Mouse (Mus musculus) ES-Bruce4 (cell line): ENCODE results near the gene Ccdc162.
"Not testable (repeated sequence)": the region's sequence is repeated elsewhere in the genome, so short reads cannot be mapped to it uniquely, and the experiment has no call there.

Experiments
- CTCF ChIP-seq: IDR thresholded peaks from one replicate; pipeline ENCODE4 v1.8.1; 2011; ENCODE audit warnings: low read depth, low read length
- EP300 ChIP-seq: IDR thresholded peaks from 2 replicates; pipeline ENCODE4 v1.6.1; 2011; ENCODE audit warnings: low read depth, low read length; ENCODE audit not compliant: insufficient read depth
- POLR2A ChIP-seq: IDR thresholded peaks from one replicate; pipeline ENCODE4 v1.8.1; 2011; ENCODE audit warnings: low read length; ENCODE audit not compliant: insufficient read depth

GRCm38 (mm10) chr10:41659671-41660070 lies 56.8 kb downstream of the Ccdc162 start:
- TF ChIP-seq POLR2A, CTCF, EP300: not testable (repeated sequence)
